24 mouse cellular contexts compared by ENCODE assay signal in the genomic region with DNA sequence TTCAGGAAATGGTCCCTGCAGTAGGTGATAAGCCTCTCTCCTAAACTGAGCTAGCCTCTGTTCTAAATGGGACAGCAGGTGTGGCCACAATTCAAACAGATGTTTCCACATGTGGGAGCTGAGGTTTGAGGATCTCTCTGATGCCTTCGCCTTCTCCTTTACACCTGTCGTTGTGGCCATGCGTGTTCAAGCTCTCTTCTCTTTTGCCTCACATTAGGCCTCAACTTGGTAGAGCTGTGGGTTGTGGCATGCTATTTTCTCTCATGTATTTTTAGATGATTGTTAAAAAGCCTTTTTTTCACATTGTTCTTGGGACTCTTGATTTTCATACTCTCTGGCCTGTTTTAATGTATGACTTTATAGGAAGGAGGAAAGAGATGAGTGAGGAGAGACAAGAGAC.
DNase-seq lines count a peak whose midpoint lies in the region; ATAC-seq lines count a peak whose summit lies in the region.
"Had no signal": no experiment of that assay in that cellular context is flagged by ENCODE, and none has a peak within 500 bp of the region (broad histone marks: within the 10 kb centered on the region; RNA-seq: fewer than 3 reads in every experiment).

No protein-coding gene starts in this region.

- H3K4me3 ChIP-seq in heart, embryonic 16.5 days (ENCODE audit: low read length): no peak overlapping the region
- H3K4me3 ChIP-seq in heart, embryonic 12.5 days: no peak overlapping the region
- H3K4me3 ChIP-seq: forebrain, embryonic 15.5 days; heart, embryonic 10.5 days; hindbrain, embryonic 10.5 days; hindbrain, embryonic 15.5 days; limb, embryonic 13.5 days; lung, embryonic 15.5 days; neural tube, embryonic 12.5 days had no signal

- no peaks in the 10 kb centered on the region for H3K4me1 ChIP-seq in heart, embryonic 16.5 days (ENCODE audit: control insufficient read depth, insufficient read depth, low read length)
- H3K4me1 ChIP-seq in heart, embryonic 12.5 days (replicated peaks): no peaks in the 10 kb centered on the region
- H3K4me1 ChIP-seq: forebrain, embryonic 15.5 days; heart, embryonic 10.5 days; hindbrain, embryonic 10.5 days; hindbrain, embryonic 15.5 days; limb, embryonic 13.5 days; lung, embryonic 15.5 days; neural tube, embryonic 12.5 days had no signal

- no peaks in the 10 kb centered on the region for H3K36me3 ChIP-seq in heart, embryonic 16.5 days (ENCODE audit: control insufficient read depth, insufficient read depth)
- H3K36me3 ChIP-seq in heart, embryonic 12.5 days: no peaks in the 10 kb centered on the region
- H3K36me3 ChIP-seq: forebrain, embryonic 15.5 days; heart, embryonic 10.5 days; hindbrain, embryonic 10.5 days; hindbrain, embryonic 15.5 days; limb, embryonic 13.5 days; lung, embryonic 15.5 days; neural tube, embryonic 12.5 days had no signal

- DNase-seq in thymus, adult 18-20 months: peak; percentile 55 to 78
- peak; percentile 78 for DNase-seq in thymus, postnatal 25 days
- no peak for DNase-seq in lung, postnatal 4 days
- DNase-seq: adrenal gland, adult 2 months; cerebellum, adult 8-10 months; cerebellum, postnatal 36 days; kidney, adult 18-20 months; kidney, postnatal 4 days; right cerebral cortex, adult 18-20 months had no signal

- no peak overlapping the region for H3K9ac ChIP-seq in heart, embryonic 16.5 days (ENCODE audit: low read length)
- no peak overlapping the region for H3K9ac ChIP-seq in heart, embryonic 12.5 days
- H3K9ac ChIP-seq: forebrain, embryonic 15.5 days; hindbrain, embryonic 15.5 days; limb, embryonic 13.5 days; lung, embryonic 15.5 days; neural tube, embryonic 12.5 days had no signal

- H3K27ac ChIP-seq in heart, embryonic 16.5 days (ENCODE audit: low read length): no peak overlapping the region
- no peak overlapping the region for H3K27ac ChIP-seq in heart, embryonic 12.5 days (ENCODE audit: poor library complexity, severe bottlenecking)
- H3K27ac ChIP-seq: forebrain, embryonic 15.5 days; heart, embryonic 10.5 days; hindbrain, embryonic 10.5 days; hindbrain, embryonic 15.5 days; limb, embryonic 13.5 days; lung, embryonic 15.5 days; neural tube, embryonic 12.5 days had no signal

- H3K27me3 ChIP-seq in heart, embryonic 16.5 days (ENCODE audit: control insufficient read depth, insufficient read depth, low read length): no peaks in the 10 kb centered on the region
- no peaks in the 10 kb centered on the region for H3K27me3 ChIP-seq in heart, embryonic 12.5 days (replicated peaks)
- H3K27me3 ChIP-seq: forebrain, embryonic 15.5 days; hindbrain, embryonic 15.5 days; limb, embryonic 13.5 days; lung, embryonic 15.5 days; neural tube, embryonic 12.5 days had no signal

- H3K4me2 ChIP-seq in heart, embryonic 16.5 days (ENCODE audit: low read depth, low read length): no peak overlapping the region
- no peak overlapping the region for H3K4me2 ChIP-seq in heart, embryonic 12.5 days
- H3K4me2 ChIP-seq: forebrain, embryonic 15.5 days; hindbrain, embryonic 15.5 days; limb, embryonic 13.5 days; liver, embryonic 11.5 days; lung, embryonic 15.5 days; midbrain, embryonic 11.5 days; neural tube, embryonic 12.5 days had no signal

- WGBS in heart, embryonic 16.5 days: 88% methylated on average over 3 of the region's 3 CpGs
- 86% methylated on average over 3 of the region's 3 CpGs for WGBS in heart, embryonic 12.5 days

- H3K9me3 ChIP-seq in heart, embryonic 16.5 days (replicated peaks; ENCODE audit: control insufficient read depth, low read length): no peaks in the 10 kb centered on the region
- H3K9me3 ChIP-seq in heart, embryonic 12.5 days (replicated peaks): no peaks in the 10 kb centered on the region
- H3K9me3 ChIP-seq: forebrain, embryonic 15.5 days; heart, embryonic 10.5 days; hindbrain, embryonic 10.5 days; hindbrain, embryonic 15.5 days; limb, embryonic 13.5 days; lung, embryonic 15.5 days; neural tube, embryonic 12.5 days had no signal

- peak; percentile 73 for ATAC-seq in heart, embryonic 16.5 days (replicated peaks; ENCODE audit: extremely low read depth, insufficient read depth, low FRiP score)
- ATAC-seq in heart, embryonic 12.5 days (ENCODE audit: insufficient number of reproducible peaks, low FRiP score): no peak
- no peak for ATAC-seq in inflammation-experienced regulatory T-cells, adult 6 months
- ATAC-seq in erythroblast, adult 5-6 weeks (replicated peaks; ENCODE audit: low FRiP score, poor library complexity, severe bottlenecking): no peak
- ATAC-seq: CD4-positive, CD25-positive, alpha-beta regulatory T cell, adult 4 months; forebrain, embryonic 15.5 days; midbrain, embryonic 16.5 days had no signal

Comparison
In these comparisons a context has a peak if more than half of its experiments do, and no peak if none do; other contexts are left out.
1. DNase-seq: peak in thymus, adult 18-20 months (2 of 2) and thymus, postnatal 25 days (single experiment); none in lung, postnatal 4 days (0 of 2).